Mouse (Mus musculus) left cerebral cortex, postnatal 10 days (tissue): ENCODE results near the gene Btrc. TPM values are rescaled to one million over a fixed set of nuclear protein-coding genes. Genes with fewer than 3 reads are reported as not detected.

Experiments
- DNase-seq, 2 experiments: peaks; one replicate each; pipeline ENCODE4 v3.0.0; 2021 to 2022; ENCODE audit warnings: low spot score in 2 of 2, mixed read lengths in 1 of 2; ENCODE audit errors: extremely low spot score in 1 of 2
- intact Hi-C: fragments of 180-260 bp; cut with DNase I; formaldehyde crosslinking; loops from one replicate; pipeline ENCODE4 v1.15.1; 2025
- total RNA-seq, 2 experiments: library from RNA; stranded (reverse); gene quantifications; 2 replicates each; pipeline ENCODE4 v1.2.3; 2021

Btrc gene
- total RNA-seq, 2 experiments from 2014 or later: 88.9 to 89.8 TPM

DNA sequence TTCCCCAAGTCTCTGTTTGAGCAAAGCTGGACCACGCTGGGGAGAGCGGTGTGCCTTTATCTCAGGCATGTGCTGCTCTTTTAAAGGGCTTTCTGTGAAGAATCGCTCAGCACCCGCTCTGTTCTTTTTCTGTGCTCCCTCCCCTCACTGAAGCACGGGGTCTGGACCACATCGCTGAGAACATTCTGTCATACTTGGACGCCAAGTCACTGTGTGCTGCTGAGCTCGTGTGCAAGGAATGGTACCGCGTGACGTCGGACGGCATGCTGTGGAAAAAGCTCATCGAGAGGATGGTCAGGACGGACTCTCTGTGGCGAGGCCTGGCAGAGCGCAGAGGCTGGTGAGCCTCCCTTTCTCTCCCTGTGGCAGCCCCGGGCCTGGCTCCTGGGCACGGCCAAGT is 144.0 kb downstream of the Btrc start:
- intact Hi-C loops: no loop called here
- no peak for DNase-seq

DNA sequence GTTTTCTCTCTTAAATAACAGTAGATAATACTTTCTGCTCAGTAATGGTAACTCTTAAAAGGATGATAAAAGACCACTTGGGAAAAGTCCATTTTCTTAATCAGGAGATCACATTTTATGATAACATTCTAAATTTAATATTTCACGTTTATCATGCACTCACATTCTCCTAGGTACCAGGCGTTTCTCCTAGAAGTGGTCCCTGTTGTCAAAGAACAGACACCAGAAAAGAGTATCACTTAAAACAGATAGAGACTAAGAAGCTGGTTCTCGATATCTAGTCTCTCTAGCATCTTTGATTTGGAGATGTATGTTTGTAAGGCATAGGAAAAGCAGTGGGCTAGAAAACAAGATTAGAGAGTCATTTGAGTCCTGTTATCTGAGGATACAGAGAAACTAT is 147.1 kb downstream of the Btrc start:
- intact Hi-C loops: no loop called here
- DNase-seq: no peak

DNA sequence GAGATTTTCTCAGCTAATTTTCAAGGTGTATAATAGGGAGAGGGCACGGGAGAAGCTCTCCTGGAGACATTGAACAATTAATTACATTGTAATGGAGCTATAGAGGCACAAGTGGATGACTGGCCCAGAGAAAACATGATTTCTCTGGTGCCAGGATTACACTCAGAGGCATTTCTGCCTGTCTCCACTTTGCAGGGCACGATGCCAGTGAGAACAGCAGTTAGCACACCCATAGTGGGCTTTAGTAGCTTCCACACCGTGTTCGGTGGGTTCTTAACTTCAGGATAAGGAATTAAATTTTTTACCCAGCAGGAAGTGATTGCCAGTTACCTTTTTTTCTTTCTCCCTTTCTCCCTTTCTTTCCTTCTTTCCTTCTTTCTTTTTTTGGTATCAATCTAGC is 147.9 kb downstream of the Btrc start:
- DNase-seq: peak in 1 of 2 experiments; percentile 51

DNA sequence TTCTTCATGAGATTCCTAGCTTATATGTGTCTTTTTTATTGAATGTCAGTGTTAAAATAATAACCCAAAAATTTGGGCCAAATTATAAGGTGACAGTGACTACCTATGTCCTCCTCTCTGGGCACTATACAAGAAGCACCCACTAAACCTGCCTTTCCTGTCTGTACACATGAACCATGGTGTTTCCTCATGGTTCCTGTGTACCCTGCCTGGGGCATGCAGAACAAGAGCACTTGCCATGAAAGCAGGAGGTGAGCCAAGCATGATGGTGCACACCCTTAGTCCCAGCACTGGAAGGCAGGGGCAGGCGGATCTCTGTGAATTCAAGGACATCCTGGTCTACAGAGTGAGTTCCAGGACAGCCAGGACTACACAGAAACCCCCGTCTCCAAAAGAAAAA is 151.8 kb downstream of the Btrc start:
- no peak for DNase-seq
- intact Hi-C loops: no loop called here

More for the DNA sequence above, 147.9 kb downstream of the Btrc start:
- intact Hi-C loops: no loop called here

GRCm38 (mm10) chr19:45516264-45516663 is 152.7 kb downstream of the Btrc start:
- intact Hi-C loops: no loop called here
- no peak for DNase-seq

DNA sequence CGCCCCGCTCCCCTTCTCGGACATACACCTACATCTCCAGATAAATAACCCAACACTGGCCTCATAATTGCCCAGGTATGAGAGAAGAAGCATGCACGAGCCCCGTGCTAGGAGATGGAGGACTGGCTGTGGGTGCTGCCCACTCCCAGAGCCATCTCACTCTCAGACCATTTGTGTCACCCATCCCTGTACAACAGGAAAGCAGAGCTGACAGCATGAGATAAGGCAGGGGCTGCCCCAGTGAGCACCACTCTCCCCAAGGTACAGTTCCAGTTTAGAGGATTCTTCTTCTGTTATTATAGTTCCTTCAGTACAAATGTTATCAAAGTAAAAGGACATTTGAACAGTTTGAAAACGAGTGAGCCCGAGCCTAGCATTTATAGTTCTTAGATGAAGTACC is 163.8 kb downstream of the Btrc start:
- intact Hi-C loops: no loop called here

GRCm38 (mm10) chr19:45527931-45528534 is 164.5 kb downstream of the Btrc start:
- no peak for DNase-seq
- intact Hi-C loops: no loop called here

More for the DNA sequence above, 163.8 kb downstream of the Btrc start:
- DNase-seq: no peak

DNA sequence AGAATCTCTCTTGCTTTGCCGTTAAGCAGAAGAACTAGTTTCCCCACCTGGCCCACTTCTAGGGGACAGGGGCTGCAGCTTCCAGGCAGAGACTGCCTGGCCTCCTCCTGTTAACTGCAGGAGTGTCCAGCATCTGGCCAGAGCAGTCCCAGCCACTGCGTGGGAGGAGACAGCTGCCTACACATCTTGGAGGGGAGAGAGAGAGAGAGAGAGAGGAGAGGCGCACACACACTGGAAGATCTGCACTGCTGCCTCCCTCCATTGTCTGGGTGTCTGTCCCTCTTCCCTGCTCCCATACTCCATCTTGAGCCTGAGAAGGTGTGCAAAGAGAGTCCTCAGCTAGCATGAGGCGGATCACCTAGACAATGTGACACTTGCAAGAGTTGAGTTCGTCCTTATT is 165.8 kb downstream of the Btrc start:
- no peak for DNase-seq
- intact Hi-C loops: no loop called here

GRCm38 (mm10) chr19:45530200-45530995 is 166.9 kb downstream of the Btrc start:
- DNase-seq: no peak
- intact Hi-C loops: no loop called here

DNA sequence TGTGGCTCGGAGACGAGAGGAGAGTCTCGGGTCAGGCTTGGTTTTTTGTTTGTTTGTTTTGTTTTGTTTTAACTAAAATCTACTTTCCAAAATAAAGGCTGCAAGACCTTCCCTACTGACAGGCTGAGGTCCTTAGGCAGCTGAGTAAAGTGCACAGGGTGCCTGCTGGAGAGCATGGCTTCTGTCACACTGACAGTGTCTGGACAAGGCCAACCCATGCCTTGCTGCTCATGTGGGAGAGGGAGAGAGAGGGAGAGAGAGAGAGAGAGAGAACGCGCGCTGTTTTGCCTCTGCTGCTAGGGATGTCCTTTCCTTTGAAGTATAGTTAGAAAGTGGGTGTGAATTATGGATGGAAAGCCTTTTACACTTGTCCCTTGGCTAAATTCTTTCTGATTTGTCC is 168.0 kb downstream of the Btrc start:
- no peak for DNase-seq
- intact Hi-C loops: no loop called here

GRCm38 (mm10) chr19:45533617-45534016 is 170.1 kb downstream of the Btrc start:
- DNase-seq: no peak
- intact Hi-C loops: no loop called here

DNA sequence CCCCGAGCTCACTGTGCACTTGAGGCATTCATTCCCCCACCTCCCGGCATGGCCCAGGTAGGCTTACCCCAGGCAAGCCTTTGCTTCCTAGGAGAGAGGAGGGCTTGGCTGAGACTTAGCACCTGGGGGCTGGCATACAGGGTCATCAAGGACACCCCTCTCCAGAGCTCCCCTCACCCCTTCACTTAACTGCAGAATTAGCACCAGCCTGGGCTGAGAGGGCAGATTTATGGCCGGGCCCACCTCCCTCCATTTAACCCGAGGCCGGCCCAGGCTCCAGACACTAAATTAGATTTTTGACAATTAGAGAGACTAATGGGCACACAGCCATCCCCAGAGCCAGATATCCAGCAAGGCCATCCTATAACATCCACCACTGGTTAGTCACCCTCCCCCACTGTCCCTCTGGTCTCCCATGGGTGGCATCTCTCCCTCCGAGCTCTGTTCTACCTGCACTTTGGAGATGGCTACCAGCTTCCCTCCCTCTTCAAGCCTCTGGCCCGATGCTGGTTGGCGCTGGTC is 171.7 kb downstream of the Btrc start:
- intact Hi-C loops: no loop called here
- no peak for DNase-seq

DNA sequence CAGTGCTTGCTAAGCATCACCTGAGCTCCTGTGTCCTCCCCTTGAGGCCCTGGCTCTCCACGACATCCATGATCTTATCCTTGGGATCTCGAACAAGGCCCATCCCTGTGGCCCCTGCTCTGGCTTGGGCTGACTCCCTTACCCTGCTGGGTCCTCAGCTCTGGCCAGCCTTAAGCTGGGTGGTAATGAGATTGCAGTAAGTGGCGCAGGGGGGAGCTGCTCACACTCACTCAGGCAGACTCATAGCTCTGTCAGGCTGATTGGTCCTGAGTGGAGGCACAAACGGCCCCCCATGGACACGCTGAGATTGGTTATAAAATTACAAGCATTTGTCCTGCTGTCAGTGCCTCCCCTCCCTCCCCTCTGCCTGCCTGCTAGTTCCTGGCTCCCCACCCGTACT is 172.4 kb downstream of the Btrc start:
- no peak for DNase-seq
- intact Hi-C loops: no loop called here

DNA sequence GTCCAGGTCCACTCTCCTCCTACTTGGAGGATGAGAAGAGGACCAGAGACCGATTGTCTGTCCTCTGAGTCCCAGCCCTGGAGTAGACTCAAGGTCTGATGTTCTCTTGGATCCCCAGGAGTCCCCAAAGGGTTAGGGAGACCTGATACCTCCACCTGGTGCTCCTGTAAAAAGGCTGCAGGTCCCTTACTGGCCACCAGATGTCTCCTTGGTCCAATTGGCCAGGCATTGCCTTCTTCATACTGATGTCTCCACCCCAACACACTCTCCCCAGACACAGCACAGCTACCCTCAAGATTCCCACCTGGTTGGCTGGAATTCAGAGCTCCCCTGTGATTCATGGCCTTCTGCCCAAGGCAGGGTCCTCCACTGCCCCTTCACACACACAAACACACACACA is 174.0 kb downstream of the Btrc start:
- DNase-seq: peak in 1 of 2 experiments; percentile 52
- intact Hi-C loops: no loop called here

- intact Hi-C loops: loop anchor here (5.0 to 10.0 kb wide), 2 partner anchors 54 to 236 kb away; no protein-coding TSS in a partner anchor
- DNase-seq: peak; percentile 43 to 64
These were observed 177.3 kb downstream of the Btrc start for GRCm38 (mm10) chr19:45540657-45541408.

GRCm38 (mm10) chr19:45541409-45542041 is 178.0 kb downstream of the Btrc start:
- intact Hi-C loops: loop anchor here (5.0 to 10.0 kb wide), 2 partner anchors 54 to 237 kb away; no protein-coding TSS in a partner anchor
- DNase-seq: peak in 1 of 2 experiments; percentile 82

DNA sequence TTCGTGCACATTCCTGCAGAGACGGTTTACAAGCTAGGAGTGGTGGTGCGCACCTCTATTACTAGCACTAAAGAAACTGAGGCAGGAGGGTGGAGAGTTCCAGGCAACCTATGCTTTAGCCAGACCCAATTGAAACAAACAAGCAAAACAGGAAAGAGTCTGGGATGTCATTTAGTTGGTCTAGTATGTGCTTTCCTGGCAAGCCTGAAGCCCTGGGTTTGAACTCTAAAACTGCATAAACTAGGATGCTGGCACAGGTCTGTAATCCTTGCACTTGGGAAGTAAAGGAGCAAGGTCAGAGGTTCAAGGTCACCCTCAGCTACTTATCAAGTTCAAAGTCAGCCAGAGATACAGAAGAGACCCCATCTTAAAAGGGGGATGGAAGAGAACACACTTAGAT is 178.5 kb downstream of the Btrc start:
- DNase-seq: no peak
- intact Hi-C loops: loop anchor here (5.0 to 10.0 kb wide), 2 partner anchors 55 to 237 kb away; no protein-coding TSS in a partner anchor

- DNase-seq: no peak
- intact Hi-C loops: loop anchor here (1.0 to 10.0 kb wide), 3 partner anchors 57 to 323 kb away; no protein-coding TSS in a partner anchor
These were observed 180.8 kb downstream of the Btrc start for GRCm38 (mm10) chr19:45544152-45544924.
